Mouse (Mus musculus): ENCODE results near the gene Olfr1225. TPM values are rescaled to one million over a fixed set of nuclear protein-coding genes. Genes with fewer than 3 reads are reported as not detected.
"Not testable (repeated sequence)": the region's sequence is repeated elsewhere in the genome, so short reads cannot be mapped to it uniquely, and the experiment has no call there.

Gene Olfr1225
- not detected in 3 replicates for total RNA-seq (2017)

- no peak for ATAC-seq (replicated peaks; ENCODE audit: insufficient number of reproducible peaks, low FRiP score, low TSS enrichment, poor library complexity, severe bottlenecking)
Observed at GRCm38 (mm10) chr2:89174569-89174968, at the start of gene Olfr1225. Gene Olfr1225, minus strand, starts transcription at chr2:89174669.

- ATAC-seq (replicated peaks; ENCODE audit: insufficient number of reproducible peaks, low FRiP score, low TSS enrichment, poor library complexity, severe bottlenecking): no peak
Observed at GRCm38 (mm10) chr2:89199948-89200347, 25.5 kb upstream of the Olfr1225 start, which contains the start of gene Olfr1226. Gene Olfr1226, minus strand, starts transcription at chr2:89200048.

DNA sequence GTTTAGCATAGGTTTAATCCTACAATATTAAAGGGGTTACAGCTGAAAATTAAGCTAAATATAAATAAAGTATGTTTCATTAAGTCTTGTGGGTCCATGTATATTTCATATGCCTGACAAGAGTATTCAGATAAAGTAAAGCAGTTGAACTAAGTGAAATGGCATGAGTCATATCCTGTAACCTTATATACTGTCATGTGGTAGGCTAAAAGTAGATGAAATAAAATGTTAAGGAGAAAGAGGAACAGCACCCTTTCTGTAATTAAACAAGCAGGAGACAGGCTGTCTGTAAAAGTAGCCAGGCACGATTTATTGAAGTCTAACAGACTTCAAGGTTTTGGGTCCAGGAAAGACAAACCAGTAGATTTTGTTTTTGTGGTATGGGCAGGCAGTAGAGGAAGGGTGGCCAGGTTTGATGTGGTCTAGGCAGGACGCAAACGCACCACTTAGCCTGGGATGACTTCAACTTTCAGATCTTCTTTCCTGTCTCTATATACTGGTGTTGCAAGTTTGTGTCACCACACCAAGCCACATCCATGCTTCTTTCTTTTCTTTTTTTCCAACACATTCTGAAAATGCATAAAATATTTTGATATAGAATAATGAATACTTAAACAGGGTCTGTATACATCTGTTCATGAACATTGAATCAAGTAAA is 22.0 kb upstream of the Olfr1225 start:
- ATAC-seq (replicated peaks; ENCODE audit: insufficient number of reproducible peaks, low FRiP score, low TSS enrichment, poor library complexity, severe bottlenecking): no peak

GRCm38 (mm10) chr2:89164711-89165110 is 9.8 kb downstream of the Olfr1225 start:
- not testable (repeated sequence) for ATAC-seq (replicated peaks; ENCODE audit: insufficient number of reproducible peaks, low FRiP score, low TSS enrichment, poor library complexity, severe bottlenecking)

DNA sequence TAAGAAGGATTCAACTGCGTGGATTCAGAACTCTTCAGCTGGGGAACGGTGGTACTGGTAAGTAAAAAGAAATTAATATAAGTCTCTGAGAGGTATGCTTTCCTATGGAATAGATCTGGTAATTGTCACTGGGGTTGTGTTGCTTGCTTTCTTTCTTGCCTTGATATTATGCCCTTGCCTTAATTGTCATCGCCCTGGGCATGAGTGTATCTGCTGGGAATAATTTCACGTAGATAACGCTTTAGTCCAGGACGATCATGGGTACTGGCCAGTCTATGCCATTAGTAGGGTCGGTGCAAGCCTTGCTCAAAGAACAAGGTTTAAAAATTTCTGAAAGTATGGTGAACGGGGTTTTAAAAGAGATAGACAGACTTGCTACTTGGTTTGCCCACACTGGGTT is 10.5 kb downstream of the Olfr1225 start, which contains the start of gene Olfr1224-ps1:
TSS of gene Olfr1224-ps1 (minus strand) at position 101 of the 400 bp plus-strand sequence.
- not testable (repeated sequence) for ATAC-seq (replicated peaks; ENCODE audit: insufficient number of reproducible peaks, low FRiP score, low TSS enrichment, poor library complexity, severe bottlenecking)

- no peak for ATAC-seq (replicated peaks; ENCODE audit: insufficient number of reproducible peaks, low FRiP score, low TSS enrichment, poor library complexity, severe bottlenecking)
Observed at GRCm38 (mm10) chr2:89151460-89151859, 23.0 kb downstream of the Olfr1225 start, which contains the start of gene Olfr1223. Gene Olfr1223, minus strand, starts transcription at chr2:89151560.

DNA sequence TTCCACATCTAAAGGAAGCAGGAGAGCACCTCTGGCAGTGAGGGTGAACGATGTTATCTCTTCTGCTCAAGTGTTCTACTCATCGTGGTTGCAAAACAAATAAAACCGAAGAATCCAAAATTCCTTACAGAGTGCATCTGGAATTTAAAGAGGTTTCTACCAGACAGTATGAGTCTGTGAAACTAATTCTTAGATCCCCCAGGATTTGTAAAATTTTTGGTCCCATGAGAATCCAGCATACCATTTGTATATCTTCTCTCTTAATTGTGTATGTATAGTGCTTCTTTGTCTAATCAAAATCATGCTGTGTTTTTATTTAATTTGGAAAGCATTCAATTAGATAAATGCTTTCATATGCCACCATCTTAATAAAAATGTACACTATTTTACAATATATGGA is 41.5 kb downstream of the Olfr1225 start, which contains the start of gene Olfr1222:
TSS of gene Olfr1222 (minus strand) at position 101 of the 400 bp plus-strand sequence.
- no peak for ATAC-seq (replicated peaks; ENCODE audit: insufficient number of reproducible peaks, low FRiP score, low TSS enrichment, poor library complexity, severe bottlenecking)

Other genes starting within 250 kb of the Olfr1225 start
- gene Olfr1211, start 236.6 kb downstream of the Olfr1225 start, total RNA-seq (2017): 0.75 TPM in 1 of 3 replicates, not detected in the others
- gene Olfr1212, start 220.7 kb downstream of the Olfr1225 start, total RNA-seq (2017): not detected in 3 replicates
- not detected in 3 replicates for gene Gm13762, start 194.4 kb downstream of the Olfr1225 start, total RNA-seq (2017)
- gene Olfr1214, start 182.0 kb downstream of the Olfr1225 start, total RNA-seq (2017): not detected in 3 replicates
- gene Olfr1215, start 167.7 kb downstream of the Olfr1225 start, total RNA-seq (2017): not detected in 3 replicates
- gene Olfr1216, start 156.3 kb downstream of the Olfr1225 start, total RNA-seq (2017): not detected in 3 replicates
- not detected in 3 replicates for gene Olfr1217, start 142.6 kb downstream of the Olfr1225 start, total RNA-seq (2017)
- not detected in 3 replicates for gene Olfr1218, start 113.5 kb downstream of the Olfr1225 start, total RNA-seq (2017)
- not detected in 3 replicates for gene Olfr1219, start 91.2 kb downstream of the Olfr1225 start, total RNA-seq (2017)
- gene Olfr1220, start 67.8 kb downstream of the Olfr1225 start, total RNA-seq (2017): not detected in 3 replicates
- gene Olfr1221, start 57.4 kb downstream of the Olfr1225 start, total RNA-seq (2017): not detected in 3 replicates
- gene Olfr1222, start 41.6 kb downstream of the Olfr1225 start, total RNA-seq (2017): 0.96 TPM in 1 of 3 replicates, not detected in the others
- gene Olfr1223, start 23.1 kb downstream of the Olfr1225 start, total RNA-seq (2017): not detected in 3 replicates
- not detected in 3 replicates for gene Olfr1224-ps1, start 10.6 kb downstream of the Olfr1225 start, total RNA-seq (2017)
- gene Olfr1226, start 25.4 kb upstream of the Olfr1225 start, total RNA-seq (2017): not detected in 3 replicates
- 1.0 TPM in 1 of 3 replicates, not detected in the others for gene Olfr1228, start 79.4 kb upstream of the Olfr1225 start, total RNA-seq (2017)
- gene Olfr1229, start 113.3 kb upstream of the Olfr1225 start, total RNA-seq (2017): not detected in 3 replicates
- gene Olfr1230, start 122.6 kb upstream of the Olfr1225 start, total RNA-seq (2017): not detected in 3 replicates
- 1.3 TPM in 1 of 3 replicates, not detected in the others for gene Olfr1231, start 132.4 kb upstream of the Olfr1225 start, total RNA-seq (2017)
- not detected in 3 replicates for gene Olfr1232, start 155.0 kb upstream of the Olfr1225 start, total RNA-seq (2017)
- not detected in 3 replicates for gene Olfr1233, start 167.7 kb upstream of the Olfr1225 start, total RNA-seq (2017)
- gene Olfr1234, start 190.2 kb upstream of the Olfr1225 start, total RNA-seq (2017): not detected in 3 replicates
- not detected in 3 replicates for gene Olfr1238, start 235.0 kb upstream of the Olfr1225 start, total RNA-seq (2017)
- not detected in 3 replicates for gene Olfr1239, start 245.7 kb upstream of the Olfr1225 start, total RNA-seq (2017)